16 mouse cellular contexts compared by ENCODE assay signal in genomic region chr6:50419518-50420290, GRCm38 (mm10). TPM values are rescaled to one million over a fixed set of nuclear protein-coding genes. Genes with fewer than 3 reads are reported as not detected.
DNase-seq lines count a peak whose midpoint lies in the region; ATAC-seq and TF ChIP-seq lines count a peak whose summit lies in the region.
"Had no signal": no experiment of that assay in that cellular context is flagged by ENCODE, and none has a peak within 500 bp of the region (broad histone marks: within the 10 kb centered on the region; RNA-seq: fewer than 3 reads in every experiment).

No protein-coding gene starts in this region.

- H3K4me1 ChIP-seq in heart, postnatal 0 days (ENCODE audit: control insufficient read depth, insufficient read depth): no peaks in the 10 kb centered on the region; the same call in 1 of the 2 replicates
- H3K4me1 ChIP-seq in embryonic facial prominence, embryonic 14.5 days (ENCODE audit: control insufficient read depth, insufficient read depth, low read length): peaks cover 14% of the 10 kb centered on the region
- H3K4me1 ChIP-seq in limb, embryonic 10.5 days: peaks cover 10% of the 10 kb centered on the region; the same call in 1 of the 2 replicates

- no peak for DNase-seq in heart, postnatal 0 days (ENCODE audit: low spot score)
- no peak for DNase-seq in heart, postnatal 25 days (ENCODE audit: low spot score)
- DNase-seq in embryonic facial prominence, embryonic 14.5 days (ENCODE audit: low spot score): peak; percentile 60
- peak; percentile 90 for DNase-seq in kidney, adult 9 months
- no peak for DNase-seq in limb, embryonic 10.5 days (ENCODE audit: low spot score)
- no peak for DNase-seq in thymus, postnatal 36 days
- no peak for DNase-seq in right cerebral cortex, postnatal 10 days (ENCODE audit: low spot score in 2 of 2)
- no peak for DNase-seq in layer of hippocampus, adult 9-11 months
- DNase-seq: cerebellum, adult 11-12 months; forebrain, postnatal 0 days; liver, postnatal 0 days; lung, postnatal 4 days had no signal

- no peak overlapping the region for H3K4me3 ChIP-seq in heart, postnatal 0 days (ENCODE audit: low read depth, low read length)
- H3K4me3 ChIP-seq in embryonic facial prominence, embryonic 14.5 days (ENCODE audit: low read depth, low read length): no peak overlapping the region
- H3K4me3 ChIP-seq in limb, embryonic 10.5 days: no peak overlapping the region
- H3K4me3 ChIP-seq: heart, embryonic 10.5 days; hindbrain, embryonic 13.5 days; limb, embryonic 15.5 days had no signal

- H3K4me2 ChIP-seq in heart, postnatal 0 days (ENCODE audit: low read depth, low read length): no peak overlapping the region
- H3K4me2 ChIP-seq in embryonic facial prominence, embryonic 14.5 days (ENCODE audit: low read depth, low read length): no peak overlapping the region
- H3K4me2 ChIP-seq: hindbrain, embryonic 13.5 days; limb, embryonic 15.5 days; midbrain, embryonic 11.5 days had no signal

- H3K27me3 ChIP-seq in heart, postnatal 0 days (ENCODE audit: control insufficient read depth, insufficient read depth, low read length): no peaks in the 10 kb centered on the region
- H3K27me3 ChIP-seq in embryonic facial prominence, embryonic 14.5 days (replicated peaks; ENCODE audit: control insufficient read depth, insufficient read depth, low read length): no peaks in the 10 kb centered on the region
- no peaks in the 10 kb centered on the region for H3K27me3 ChIP-seq in limb, embryonic 10.5 days (ENCODE audit: low read depth, poor library complexity, severe bottlenecking)
- H3K27me3 ChIP-seq: hindbrain, embryonic 13.5 days; limb, embryonic 15.5 days had no signal

- peak overlapping the region; percentile 26 for H3K27ac ChIP-seq in heart, postnatal 0 days (ENCODE audit: low read depth)
- peak overlapping the region; percentile 16; the same call in 1 of the 2 replicates for H3K27ac ChIP-seq in embryonic facial prominence, embryonic 14.5 days (replicated peaks; ENCODE audit: low read depth, low read length)
- peak overlapping the region; percentile 27; the same call in 1 of the 2 replicates for H3K27ac ChIP-seq in limb, embryonic 10.5 days
- H3K27ac ChIP-seq: heart, embryonic 10.5 days; hindbrain, embryonic 13.5 days had no signal

- no peak for TF ChIP-seq EP300 in heart, postnatal 0 days (IDR thresholded peaks at IDR 0.05; ENCODE audit: low read depth)

- no peak for ATAC-seq in heart, postnatal 0 days (ENCODE audit: insufficient read depth, low read depth)
- ATAC-seq in embryonic facial prominence, embryonic 14.5 days (ENCODE audit: low read depth): no peak
- ATAC-seq: forebrain, postnatal 0 days; liver, postnatal 0 days had no signal

- H3K9me3 ChIP-seq in heart, postnatal 0 days (replicated peaks; ENCODE audit: control insufficient read depth, low read length): no peaks in the 10 kb centered on the region
- H3K9me3 ChIP-seq in embryonic facial prominence, embryonic 14.5 days (ENCODE audit: control insufficient read depth, low read length): no peaks in the 10 kb centered on the region
- H3K9me3 ChIP-seq in limb, embryonic 10.5 days (replicated peaks): no peaks in the 10 kb centered on the region
- H3K9me3 ChIP-seq: heart, embryonic 10.5 days; hindbrain, embryonic 13.5 days; limb, embryonic 15.5 days had no signal

- intact Hi-C loops in heart, postnatal 25 days (cut with DNase I): no loop called here

- H3K36me3 ChIP-seq in heart, postnatal 0 days (replicated peaks; ENCODE audit: control insufficient read depth, insufficient read depth, low read length): peaks cover 12% of the 10 kb centered on the region; the same call in 1 of the 2 replicates
- no peaks in the 10 kb centered on the region for H3K36me3 ChIP-seq in embryonic facial prominence, embryonic 14.5 days (ENCODE audit: control insufficient read depth, insufficient read depth, low read length)
- H3K36me3 ChIP-seq in limb, embryonic 10.5 days: no peaks in the 10 kb centered on the region
- H3K36me3 ChIP-seq: hindbrain, embryonic 13.5 days had no signal

- TF ChIP-seq CTCF in heart, postnatal 0 days (IDR thresholded peaks at IDR 0.05; ENCODE audit: low read depth): no peak

- 65% methylated on average over 10 of the region's 10 CpGs for WGBS in heart, postnatal 0 days
- WGBS in embryonic facial prominence, embryonic 14.5 days: 68% methylated on average over 10 of the region's 10 CpGs
- 86% methylated on average over 10 of the region's 10 CpGs for WGBS in limb, embryonic 10.5 days

- H3K9ac ChIP-seq in heart, postnatal 0 days (replicated peaks; ENCODE audit: low read depth, low read length): no peak overlapping the region
- no peak overlapping the region for H3K9ac ChIP-seq in embryonic facial prominence, embryonic 14.5 days (ENCODE audit: low read depth, low read length)
- H3K9ac ChIP-seq: forebrain, postnatal 0 days; hindbrain, embryonic 13.5 days; limb, embryonic 15.5 days; liver, postnatal 0 days had no signal

RNA-seq across cellular contexts. Expression of gene Osbpl3, which starts 36.3 kb away (rescaled TPM):
- total RNA-seq in heart, postnatal 0 days (2014; rRNA removed; ENCODE audit: low replicate concordance): 20.9 and 25.9 TPM in 2 replicates
- polyA plus RNA-seq in heart, postnatal 0 days (2015; fragmentation: Nextera tagmentation; extraction: Ambion mirVana): 13.3 and 13.9 TPM in 2 replicates
- 10 to 100 TPM; 26.1 to 33.5 TPM for total RNA-seq in heart, postnatal 25 days (2021)
- polyA plus RNA-seq in embryonic facial prominence, embryonic 14.5 days (2014; fragmentation: Nextera tagmentation; extraction: Ambion mirVana): 9.7 and 10.6 TPM in 2 replicates
- 4.5 and 7.0 TPM in 2 replicates for polyA plus RNA-seq in limb, embryonic 10.5 days (2016; fragmentation: Nextera tagmentation; extraction: Ambion mirVana)

Comparison
In these comparisons a context has a peak if more than half of its experiments do, and no peak if none do; other contexts are left out.
1. DNase-seq: peak in embryonic facial prominence, embryonic 14.5 days (single experiment) and kidney, adult 9 months (single experiment); none in heart, postnatal 0 days (single experiment), heart, postnatal 25 days (single experiment), limb, embryonic 10.5 days (single experiment), thymus, postnatal 36 days (0 of 2), right cerebral cortex, postnatal 10 days (0 of 2) and layer of hippocampus, adult 9-11 months (single experiment).
2. Peak in every context shown above with its lines, with median percentiles within 50 percentile points of each other: H3K27ac ChIP-seq.